Mouse (Mus musculus) CH12F3 (cell line): ENCODE data around the gene Taf8.
"Not testable (repeated sequence)": the region's sequence is repeated elsewhere in the genome, so short reads cannot be mapped to it uniquely, and the experiment has no call there.

Source experiments
- in situ Hi-C: fragments of 300-500 bp; cut with MboI; formaldehyde crosslinking; loops from 2 replicates; pipeline ENCODE4 v1.14.3; 2020; ENCODE audit warnings: low sequenced_read_pairs

The Taf8 gene

DNA sequence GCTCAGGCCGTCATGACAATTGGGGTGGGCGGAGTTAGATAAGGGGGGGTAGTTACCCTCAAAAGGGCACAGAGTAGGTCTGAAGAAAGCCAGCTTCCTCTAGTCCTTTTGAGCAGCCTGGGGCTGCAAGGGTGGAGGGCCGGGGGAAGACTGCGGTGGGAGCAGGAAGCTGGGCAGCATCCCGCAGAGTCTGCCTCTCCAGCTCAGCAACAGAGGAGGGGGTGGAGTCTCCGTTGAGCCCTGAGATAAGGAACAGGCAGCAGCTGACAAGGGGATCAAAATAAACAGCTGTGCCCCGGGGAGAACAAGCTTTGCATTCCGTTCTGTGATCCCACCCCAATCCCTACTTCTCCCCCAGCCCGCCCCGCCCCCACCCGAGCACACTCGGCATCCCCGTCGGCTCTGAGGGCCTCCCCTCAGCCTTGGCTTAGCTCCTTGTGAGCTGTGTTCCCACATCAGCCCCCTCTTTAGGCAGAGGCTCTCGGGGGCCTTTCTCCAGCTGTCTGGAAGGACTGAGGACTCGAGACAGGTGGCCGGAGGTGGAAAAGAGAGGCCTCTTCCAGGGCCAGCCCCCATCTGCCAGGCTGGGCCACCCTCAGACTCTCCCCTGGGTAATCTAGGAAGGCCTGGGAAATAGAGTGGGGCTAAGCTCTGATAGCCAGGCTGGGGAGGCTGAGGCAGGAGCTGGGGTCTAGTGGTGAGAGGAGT, 19.6 kb upstream of the Taf8 start:
- in situ Hi-C loops = no loop called here

DNA sequence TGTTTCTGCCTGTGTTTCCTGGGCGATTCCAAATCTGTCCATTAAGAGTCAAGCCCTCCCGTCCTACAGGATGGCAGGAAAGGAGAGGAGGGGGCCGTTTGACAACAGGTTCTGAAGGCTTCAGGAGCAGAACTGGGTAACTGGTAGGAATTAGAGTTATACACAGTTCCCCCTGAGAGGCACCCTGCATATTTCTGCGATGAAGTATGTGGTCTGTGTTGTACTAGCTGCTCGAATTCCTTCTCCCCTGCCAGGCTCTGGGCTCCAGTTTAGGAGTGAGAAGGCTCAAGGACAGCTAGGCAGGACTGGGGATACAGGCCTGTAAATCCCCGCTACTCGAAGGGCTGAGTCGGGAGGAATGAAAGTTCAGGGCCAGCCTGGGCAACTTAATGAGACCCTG, 16.1 kb upstream of the Taf8 start:
- in situ Hi-C loops = no loop called here

DNA sequence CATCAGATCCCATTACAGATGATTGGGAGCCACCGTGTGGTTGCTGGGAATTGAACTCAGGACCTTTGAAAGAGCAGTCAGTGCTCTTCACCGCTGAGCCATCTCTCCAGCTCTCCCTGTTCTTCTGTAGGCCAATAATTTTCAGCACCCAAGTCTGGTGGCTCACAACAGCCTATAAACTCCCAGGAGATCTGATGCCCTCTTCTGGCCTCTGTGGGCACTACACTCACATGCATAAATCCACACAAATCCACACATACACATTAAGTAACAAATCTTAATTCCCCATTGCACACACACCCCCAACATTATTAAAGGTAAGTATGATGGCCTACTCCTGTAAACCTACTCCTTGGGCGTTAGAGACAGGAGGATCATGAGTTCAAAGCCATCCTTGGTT, 14.1 kb upstream of the Taf8 start:
- in situ Hi-C loops = no loop called here

DNA sequence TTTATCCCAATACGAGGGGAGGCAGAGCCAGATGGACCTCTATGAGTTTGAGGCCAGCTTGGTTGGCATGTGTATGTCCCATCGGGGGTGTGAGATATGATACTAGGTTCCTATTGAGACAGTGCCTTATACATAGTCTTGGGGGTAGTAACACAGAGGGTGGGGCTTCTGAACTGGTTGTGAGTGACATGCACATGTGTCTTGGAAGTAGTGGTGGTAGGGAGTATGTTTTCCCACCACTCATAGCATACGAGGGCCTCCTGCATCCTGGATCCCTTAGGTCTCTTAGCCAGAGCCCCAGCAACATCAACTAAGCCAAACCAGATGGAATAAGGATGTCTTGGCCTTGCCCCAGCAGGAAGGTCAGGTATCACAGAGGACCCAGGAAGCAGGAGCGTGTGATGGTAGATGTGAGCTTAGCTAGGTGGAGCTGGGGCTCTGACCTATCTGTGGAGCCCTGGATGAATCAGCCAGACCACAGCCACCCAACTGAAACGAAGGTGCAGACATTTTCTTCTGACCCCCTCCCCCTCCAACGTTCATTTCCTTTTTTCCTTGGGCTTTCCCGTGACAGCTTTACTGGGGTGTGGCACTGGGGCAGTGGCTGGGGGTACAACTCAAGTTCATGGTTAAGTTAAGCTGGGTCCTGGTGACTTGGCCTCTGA, 13.2 kb upstream of the Taf8 start:
- in situ Hi-C loops = no loop called here

DNA sequence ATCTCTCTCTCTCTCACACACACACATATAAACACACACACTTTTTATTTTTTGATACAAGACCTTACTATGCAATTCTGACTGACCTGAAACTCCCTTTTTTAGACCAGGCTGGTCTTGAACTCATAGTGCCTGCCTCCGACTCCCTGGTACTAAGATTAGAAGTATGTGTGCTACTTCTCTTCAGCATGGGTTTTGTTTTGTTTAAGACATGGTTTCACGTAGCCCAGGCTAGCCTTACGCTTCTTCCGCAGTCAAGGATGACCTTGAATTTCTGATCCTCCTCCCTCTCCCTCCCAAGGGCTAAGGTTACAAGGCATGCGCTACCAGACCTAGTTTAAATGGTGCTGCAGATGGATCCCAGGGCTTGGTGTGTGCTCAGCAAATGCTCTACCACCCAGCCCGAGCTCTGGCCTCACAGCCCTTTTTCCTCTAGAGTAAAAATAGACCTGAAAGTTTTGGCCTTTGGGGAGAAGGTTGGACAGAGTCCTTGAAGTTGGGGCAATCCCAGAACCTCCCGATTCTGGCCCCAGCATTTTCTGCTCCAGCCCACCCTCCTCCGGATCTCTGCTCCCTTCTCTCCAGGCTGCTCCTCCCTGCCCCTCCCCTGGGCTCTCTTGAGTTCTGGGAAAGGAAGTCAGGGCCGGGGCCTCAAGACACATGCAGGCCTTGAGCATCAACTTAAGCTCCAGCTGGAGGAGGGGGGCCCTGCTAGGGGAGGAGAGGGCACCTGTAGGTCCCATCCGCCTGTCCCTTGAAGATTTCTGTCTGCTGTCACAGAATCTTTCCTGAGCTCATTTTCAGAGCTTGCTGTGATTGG, 11.1 kb upstream of the Taf8 start:
- in situ Hi-C loops = loop anchor here (5.0 kb wide), 1 partner anchor 89 kb away; no protein-coding TSS in a partner anchor

DNA sequence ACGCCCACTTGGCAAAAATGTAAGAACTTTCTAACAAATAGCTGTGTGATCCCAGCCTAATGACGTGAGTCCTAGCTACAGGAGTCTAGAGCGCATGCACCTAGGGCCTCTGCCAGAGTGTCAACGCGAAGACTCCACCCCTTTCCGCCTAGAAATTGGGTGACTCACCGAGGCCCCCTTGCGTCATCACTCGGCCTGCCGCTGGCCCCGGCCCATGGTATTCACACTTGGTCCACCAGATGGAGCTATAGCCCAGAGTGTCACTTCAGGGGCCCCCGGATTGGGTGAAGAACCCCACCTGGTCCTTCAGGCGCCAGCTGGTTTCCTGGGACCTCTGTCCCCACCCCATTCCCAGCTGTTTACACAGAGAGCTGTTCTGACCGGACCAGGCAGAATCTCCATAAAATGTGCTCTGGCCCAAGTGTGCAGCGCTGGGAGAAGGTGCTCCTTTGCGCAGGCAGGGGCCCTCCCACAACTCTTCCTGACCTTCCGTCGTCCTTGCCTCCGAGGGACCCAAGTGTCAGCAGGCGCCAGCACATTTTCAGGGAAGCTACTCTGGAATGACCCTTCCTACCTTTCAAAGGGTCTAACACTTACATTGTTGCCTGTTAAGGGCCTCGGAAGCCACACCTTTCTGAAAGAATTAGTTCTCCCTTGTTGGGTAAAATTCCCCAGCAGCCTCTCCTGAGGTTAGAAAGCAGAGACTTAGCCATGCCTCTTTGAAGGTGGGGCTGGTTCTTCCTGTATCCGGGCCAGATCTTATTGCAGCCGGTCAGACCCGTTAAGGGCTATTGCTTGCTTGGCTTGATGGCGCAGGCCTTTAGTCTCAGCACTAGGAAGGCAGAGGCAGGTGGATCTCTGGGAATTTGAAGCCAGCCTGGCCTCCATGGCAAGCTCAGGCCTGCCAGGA, 9.3 kb upstream of the Taf8 start:
- in situ Hi-C loops = loop anchor here (5.0 kb wide), 1 partner anchor 91 kb away; no protein-coding TSS in a partner anchor

DNA sequence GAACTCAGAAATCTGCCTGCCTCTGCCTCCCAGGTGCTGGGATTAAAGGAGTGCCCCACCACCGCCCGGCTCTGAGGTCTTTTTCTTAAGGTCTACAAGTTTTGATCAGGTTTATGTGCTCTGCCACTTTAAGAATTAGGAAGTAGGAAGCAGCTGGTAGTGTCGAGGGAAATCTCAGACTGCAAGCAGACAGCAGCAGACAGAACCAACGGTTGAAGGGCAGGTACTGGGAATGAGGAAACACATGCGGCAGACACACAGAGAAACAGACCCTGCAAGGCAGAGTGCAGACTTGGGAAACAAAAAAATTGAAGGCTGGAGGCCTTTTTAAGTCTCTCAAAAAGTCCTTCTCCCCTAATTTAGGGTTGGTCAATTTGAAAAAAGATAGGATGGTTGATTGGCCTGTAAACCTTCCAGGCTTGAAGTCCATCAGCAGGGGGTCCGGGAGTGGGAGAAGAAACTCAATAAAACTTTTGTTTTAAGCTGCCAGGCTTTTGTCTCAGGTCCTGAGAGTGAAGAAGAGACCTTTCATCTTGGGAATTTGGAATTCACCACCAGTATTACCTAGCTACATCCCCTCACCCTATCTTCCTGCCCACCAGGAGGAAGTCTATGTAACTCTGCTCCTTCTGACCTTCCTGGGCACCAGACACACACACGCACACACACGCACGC, 7.1 kb upstream of the Taf8 start:
- in situ Hi-C loops = no loop called here

DNA sequence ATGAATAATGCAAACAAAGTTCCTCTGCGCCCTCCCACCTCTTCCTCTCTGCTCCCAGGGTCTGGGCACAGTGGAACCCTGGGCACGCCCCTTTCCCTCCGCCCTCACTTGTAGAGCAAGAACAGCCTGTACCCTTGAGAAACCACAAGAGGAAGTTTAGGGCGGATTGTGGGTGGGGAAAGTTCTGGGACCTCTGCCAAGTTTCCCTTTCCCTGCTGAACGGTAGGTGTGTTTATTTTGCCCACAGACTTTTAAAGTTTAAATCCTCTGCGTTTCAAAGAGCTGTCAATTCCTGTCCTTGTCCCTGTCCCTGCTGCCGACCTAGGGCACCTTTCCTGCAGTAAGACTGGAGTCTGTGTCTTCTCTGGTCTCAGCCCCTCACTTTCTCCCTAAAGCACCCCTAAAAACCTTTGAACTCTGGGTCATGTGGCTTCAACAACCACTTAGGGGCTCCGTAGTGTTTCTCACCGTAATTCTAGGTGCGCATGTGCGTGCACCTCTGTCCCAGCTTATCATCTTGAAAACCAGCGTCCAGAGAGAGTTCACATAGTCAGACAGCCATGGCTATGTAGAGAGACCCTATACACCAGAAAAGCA, 6.0 kb upstream of the Taf8 start:
- in situ Hi-C loops = no loop called here

DNA sequence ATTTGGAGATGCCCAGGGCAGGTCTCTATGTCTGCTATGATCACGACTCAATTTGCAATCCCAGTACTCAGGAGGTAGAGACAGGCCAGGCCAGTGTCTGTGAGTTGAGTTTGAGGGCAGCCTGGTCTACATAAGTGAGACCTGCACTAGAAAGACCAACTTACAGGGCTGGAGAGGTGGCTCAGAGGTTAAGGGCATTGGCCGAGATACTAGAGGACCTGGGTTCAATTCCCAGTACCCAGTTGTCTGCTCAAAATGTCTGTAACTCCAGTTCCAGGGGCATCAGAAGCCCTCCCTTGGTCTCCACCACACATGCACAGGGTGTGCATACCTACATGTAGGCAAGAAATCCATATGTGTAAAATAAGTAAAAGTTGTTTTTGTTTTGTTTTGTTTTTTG, 5.4 kb upstream of the Taf8 start:
- in situ Hi-C loops = no loop called here

DNA sequence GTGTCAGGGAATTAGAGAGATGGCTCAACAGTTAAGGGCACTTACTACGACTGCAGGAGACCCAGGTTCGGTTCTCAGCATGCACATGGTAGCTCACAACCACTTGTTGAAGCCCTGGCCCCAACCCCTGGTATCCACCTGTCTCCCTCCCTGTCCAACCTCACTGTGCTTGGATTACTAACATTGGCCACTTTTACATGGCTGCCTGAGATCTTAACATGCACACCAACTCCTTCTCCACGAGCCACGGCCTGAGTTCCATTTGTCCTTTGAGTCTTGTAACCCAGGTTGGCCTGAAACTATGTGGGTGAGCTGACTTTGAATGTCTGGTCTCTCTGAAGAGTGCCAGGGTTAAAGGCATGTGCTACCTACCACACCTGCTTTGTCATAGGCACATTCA, 4.6 kb upstream of the Taf8 start:
- in situ Hi-C loops = no loop called here

DNA sequence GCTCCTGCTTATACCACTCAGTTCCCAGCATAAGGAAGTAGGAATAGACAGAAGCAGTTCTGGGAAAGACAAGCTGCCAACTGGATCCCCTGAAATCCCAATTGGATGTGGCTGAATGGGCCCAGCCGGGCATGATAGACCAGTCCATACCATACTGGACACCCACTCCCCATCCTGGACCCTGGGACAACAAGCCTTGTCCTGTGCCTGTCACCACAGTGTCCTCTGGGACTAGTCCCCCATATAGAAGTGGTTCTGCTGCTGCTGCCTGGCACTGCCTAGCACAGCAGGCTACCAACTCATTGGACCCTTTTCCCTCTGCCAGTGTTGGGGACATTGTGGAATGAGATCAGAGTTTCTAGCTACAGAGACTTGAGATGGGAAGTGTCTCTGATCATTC, 4.0 kb upstream of the Taf8 start:
- in situ Hi-C loops = no loop called here

DNA sequence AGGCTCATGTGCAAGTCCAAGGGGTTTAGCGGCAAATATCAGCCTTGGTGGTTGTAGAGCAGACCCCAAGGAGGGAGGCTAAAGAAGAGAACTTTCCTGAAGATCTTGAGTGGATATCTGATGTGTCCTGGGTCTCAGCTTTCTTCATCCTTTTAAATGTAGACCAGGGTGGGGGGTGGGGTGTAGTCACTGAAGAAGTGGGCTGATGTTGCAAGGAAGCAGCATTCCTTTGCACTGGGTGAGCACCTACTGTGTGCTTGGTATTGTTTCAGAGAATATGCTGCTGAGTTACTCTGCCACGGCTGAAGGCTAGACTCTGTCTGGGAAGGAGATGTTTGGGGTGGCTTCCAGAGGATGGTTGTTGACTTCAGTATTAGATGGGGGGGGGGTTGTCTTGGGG, 3.5 kb upstream of the Taf8 start:
- in situ Hi-C loops = no loop called here

DNA sequence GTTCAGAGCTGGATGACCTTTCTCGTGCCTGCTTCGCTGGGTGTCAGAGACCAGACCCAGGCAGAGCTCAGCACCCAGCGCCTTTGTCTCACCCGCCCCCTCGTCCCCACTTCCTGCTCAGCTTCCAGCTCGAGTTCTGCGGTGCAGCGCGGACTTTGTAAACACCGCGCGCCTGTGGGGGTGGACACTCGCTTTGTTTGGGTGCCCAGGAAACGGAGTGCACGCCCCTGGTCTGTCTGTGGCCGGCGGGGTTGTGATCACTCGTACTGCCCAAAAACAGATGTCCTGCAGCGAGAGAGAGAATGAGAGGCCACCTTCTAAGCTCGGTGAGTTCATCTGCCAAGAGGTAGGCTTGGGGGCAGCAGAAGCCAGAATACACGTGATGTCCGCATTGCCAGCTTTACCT, 2.9 kb upstream of the Taf8 start, which contains the start of gene Ccnd3:
Gene Ccnd3 (plus strand): TSS at position 111 of the 406 bp plus-strand sequence.
- in situ Hi-C loops = no loop called here

DNA sequence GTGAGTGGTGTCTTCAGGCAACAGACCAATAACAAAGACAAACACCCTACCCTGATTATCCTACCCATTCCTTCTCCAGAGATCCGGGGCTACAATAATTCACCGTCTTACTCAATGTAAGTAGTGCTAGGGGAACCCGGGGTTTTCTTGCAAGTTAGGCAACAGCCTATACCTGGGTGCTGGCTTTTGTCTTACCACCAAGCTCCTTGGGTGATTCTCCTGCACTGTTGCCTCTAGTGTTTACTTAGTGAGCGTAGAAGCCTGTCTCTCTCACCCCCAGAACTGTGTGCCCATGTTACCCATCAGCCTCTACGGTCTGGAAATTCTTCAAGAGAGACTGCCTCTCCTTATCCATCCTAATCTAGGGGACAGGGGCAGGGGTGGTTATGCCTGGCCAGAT, 2.1 kb upstream of the Taf8 start:
- in situ Hi-C loops = no loop called here

DNA sequence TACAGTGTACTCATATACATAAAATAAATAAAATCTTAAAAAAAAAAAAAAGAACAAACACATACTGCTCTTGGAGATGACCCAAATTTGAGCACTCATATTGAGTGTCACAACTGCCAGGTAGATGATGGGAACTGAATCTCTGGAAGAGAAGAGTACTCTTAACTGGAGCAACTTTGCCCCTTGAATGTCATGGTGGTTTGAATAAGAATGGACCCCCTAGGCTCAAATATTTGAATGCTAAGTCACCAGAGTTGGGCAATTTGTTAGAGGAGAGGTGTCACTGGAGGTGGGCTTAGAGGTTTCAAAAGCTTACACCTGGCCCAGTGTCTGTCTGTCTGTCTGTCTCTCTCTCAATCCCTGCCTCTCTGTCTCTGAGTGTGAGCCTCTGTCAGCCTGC, 1.6 kb upstream of the Taf8 start:
- in situ Hi-C loops = no loop called here

DNA sequence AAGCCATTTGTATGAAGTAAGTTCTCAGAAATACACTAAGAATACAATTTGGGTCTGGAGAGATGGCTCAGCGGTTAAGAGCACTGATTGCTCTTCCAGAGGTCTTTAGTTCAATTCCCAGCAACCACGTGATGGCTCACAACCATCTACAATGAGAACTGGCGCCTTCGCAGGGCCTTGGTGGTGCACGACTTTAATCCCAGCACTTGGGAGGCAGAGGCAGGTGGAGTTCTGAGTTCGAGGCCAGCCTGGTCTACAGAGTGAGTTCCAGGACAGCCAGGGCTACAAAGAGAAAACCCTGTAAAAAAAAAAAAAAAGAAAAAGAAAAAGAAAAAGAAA, 584 bp upstream of the Taf8 start:
- in situ Hi-C loops = not testable (repeated sequence)

DNA sequence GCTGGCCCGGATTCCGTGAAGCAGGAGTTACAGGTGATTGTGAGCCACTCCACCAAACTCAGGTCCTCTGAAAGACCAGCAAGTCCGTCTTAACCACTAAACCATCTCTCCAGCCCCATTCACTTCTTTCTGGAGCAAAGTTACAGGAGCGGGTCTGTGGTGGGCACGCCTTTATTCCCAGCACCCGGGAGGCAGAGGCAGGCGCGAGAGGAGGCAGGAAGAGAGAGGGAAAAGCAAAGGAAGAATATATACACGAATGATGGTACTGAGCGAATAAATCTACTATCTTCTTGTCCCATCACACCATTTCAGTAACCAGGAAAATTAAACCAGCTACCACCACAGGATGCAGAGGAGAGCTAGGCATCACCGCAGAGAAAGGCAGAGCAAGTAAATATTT, 561 bp downstream of the Taf8 start:
- in situ Hi-C loops = no loop called here

DNA sequence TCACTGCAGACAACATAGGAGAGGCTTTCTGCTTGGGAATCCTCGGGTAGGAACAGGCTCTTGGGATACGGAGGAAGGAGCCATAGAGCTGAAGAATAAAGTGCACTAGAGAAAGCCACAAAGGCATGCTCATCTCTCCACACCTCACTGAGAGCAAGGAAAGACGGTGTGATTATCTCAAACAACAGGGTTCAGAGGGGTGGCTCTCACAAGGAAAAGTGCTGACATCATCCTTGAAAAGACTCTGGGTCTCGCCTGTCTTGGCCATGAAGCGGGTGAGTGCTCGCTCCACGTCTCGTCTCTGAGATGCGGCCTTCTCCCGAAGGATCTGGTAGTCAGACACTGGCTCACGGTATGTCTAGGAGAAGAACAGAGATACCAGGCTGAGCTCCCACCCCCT, 8.0 kb downstream of the Taf8 start:
- in situ Hi-C loops = loop anchor here (25.0 kb wide), 1 partner anchor 107 kb away; the partner anchor contains the start of gene Guca1b

DNA sequence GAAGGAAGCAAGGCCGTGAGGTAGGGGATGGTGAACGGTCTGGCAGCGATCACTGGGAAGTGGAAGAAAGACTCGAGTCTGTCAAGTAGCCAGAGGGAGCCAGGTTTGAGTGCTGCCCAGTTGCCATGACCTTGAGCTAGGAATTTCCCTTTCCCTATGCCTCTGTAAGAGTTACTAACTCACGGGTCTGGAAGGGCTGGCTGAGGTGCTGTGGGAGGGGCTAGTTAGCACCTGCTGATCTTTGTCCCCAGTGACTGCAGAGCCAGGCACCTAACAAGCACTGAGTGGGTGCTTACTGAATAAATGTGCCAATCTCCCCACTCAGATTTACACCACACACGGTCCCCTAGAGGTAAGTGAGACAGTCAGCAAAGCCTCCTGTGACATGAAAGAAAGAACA, 8.4 kb downstream of the Taf8 start:
- in situ Hi-C loops = loop anchor here (25.0 kb wide), 1 partner anchor 106 kb away; the partner anchor contains the start of gene Guca1b

DNA sequence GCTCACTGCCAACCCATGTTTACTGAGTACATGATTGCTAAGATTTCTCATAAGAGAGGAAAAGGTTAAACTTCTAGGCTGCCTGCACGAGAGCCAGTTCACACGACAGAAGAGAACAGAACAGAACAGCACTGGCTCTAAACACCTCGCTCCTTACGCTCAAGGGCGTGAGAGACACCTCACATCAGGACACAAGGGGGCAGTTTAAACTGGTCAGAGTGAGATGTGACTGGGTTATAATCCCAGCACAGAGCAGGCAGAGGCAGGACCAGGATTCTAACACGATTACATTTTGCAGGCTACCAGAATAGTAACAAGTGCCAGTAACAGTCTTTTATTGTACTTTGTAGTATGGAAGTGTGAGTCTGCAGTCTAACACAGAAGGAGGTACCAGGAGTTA, 9.4 kb downstream of the Taf8 start:
- in situ Hi-C loops = loop anchor here (25.0 kb wide), 1 partner anchor 105 kb away; the partner anchor contains the start of gene Guca1b
